ENCODE assay signal across 19 mouse cellular contexts in the genomic region with DNA sequence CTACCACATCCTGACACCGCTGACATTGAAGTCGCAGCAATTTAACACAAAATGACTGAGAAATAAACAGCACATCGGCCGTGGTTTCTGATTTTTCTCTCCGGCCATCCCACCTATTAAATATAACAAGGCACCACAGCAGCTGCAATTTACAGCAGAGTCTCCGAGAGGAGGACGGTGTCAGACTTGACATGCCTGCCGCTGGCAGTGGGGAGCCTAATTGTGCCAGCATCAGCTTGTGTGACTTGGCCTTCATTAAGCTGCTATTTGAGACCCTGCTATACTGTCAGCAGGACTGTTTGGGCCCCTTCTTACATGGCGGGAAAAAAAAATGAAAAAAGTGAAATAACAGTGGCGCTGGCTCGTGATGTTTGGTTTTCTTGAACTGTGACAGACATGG. TPM values are rescaled to one million over a fixed set of nuclear protein-coding genes. Genes with fewer than 3 reads are reported as not detected.
DNase-seq lines count a peak whose midpoint lies in the region; ATAC-seq and TF ChIP-seq lines count a peak whose summit lies in the region.
"Had no signal": no experiment of that assay in that cellular context is flagged by ENCODE, and none has a peak within 500 bp of the region (broad histone marks: within the 10 kb centered on the region; RNA-seq: fewer than 3 reads in every experiment).

No protein-coding gene starts in this region.

- 0 out of 2 replicates have a peak, but pooled peaks cover 6% of the 10 kb centered on the region for H3K4me1 ChIP-seq in forebrain, embryonic 14.5 days (ENCODE audit: control insufficient read depth, insufficient read depth, low read length)
- no peaks in the 10 kb centered on the region for H3K4me1 ChIP-seq in forebrain, postnatal 0 days (ENCODE audit: insufficient read depth)
- peaks cover 3% of the 10 kb centered on the region; the same call in 1 of the 2 replicates for H3K4me1 ChIP-seq in midbrain, embryonic 14.5 days (ENCODE audit: control insufficient read depth, insufficient read depth, low read length)
- H3K4me1 ChIP-seq in midbrain, embryonic 13.5 days (replicated peaks) = no peaks in the 10 kb centered on the region
- peaks cover 15% of the 10 kb centered on the region for H3K4me1 ChIP-seq in forebrain, embryonic 16.5 days (replicated peaks; ENCODE audit: control insufficient read depth, insufficient read depth, low read length)
- H3K4me1 ChIP-seq: neural tube, embryonic 12.5 days had no signal

- no peak for TF ChIP-seq CTCF in forebrain, postnatal 0 days (IDR thresholded peaks at IDR 0.05; ENCODE audit: low read depth)

- H3K27me3 ChIP-seq in forebrain, embryonic 14.5 days (replicated peaks; ENCODE audit: control insufficient read depth, insufficient read depth, low read length) = no peaks in the 10 kb centered on the region
- no peaks in the 10 kb centered on the region for H3K27me3 ChIP-seq in forebrain, postnatal 0 days (ENCODE audit: insufficient read depth, low read length)
- H3K27me3 ChIP-seq in midbrain, embryonic 14.5 days (ENCODE audit: control insufficient read depth, insufficient read depth, low read length) = no peaks in the 10 kb centered on the region
- no peaks in the 10 kb centered on the region for H3K27me3 ChIP-seq in midbrain, embryonic 13.5 days
- no peaks in the 10 kb centered on the region for H3K27me3 ChIP-seq in forebrain, embryonic 16.5 days (replicated peaks; ENCODE audit: control insufficient read depth, insufficient read depth, low read length)
- H3K27me3 ChIP-seq: neural tube, embryonic 12.5 days had no signal

- 0 out of 2 replicates have a peak overlapping the region, but pooled peaks have one; percentile 9 for H3K27ac ChIP-seq in forebrain, embryonic 14.5 days (ENCODE audit: low read depth, low read length)
- H3K27ac ChIP-seq in forebrain, postnatal 0 days (ENCODE audit: low read depth, low read length) = no peak overlapping the region
- H3K27ac ChIP-seq in midbrain, embryonic 14.5 days (replicated peaks; ENCODE audit: low read depth, low read length) = 0 out of 2 replicates have a peak overlapping the region, but pooled peaks have one; percentile 8
- H3K27ac ChIP-seq in midbrain, embryonic 13.5 days = no peak overlapping the region
- H3K27ac ChIP-seq in forebrain, embryonic 16.5 days (ENCODE audit: low read length) = no peak overlapping the region
- H3K27ac ChIP-seq: heart, adult 2 months; hindbrain, embryonic 14.5 days; layer of hippocampus, adult 2 months; midbrain, embryonic 10.5 days; neural tube, embryonic 12.5 days had no signal

- no peak for ATAC-seq in forebrain, embryonic 14.5 days
- ATAC-seq in forebrain, postnatal 0 days = no peak
- ATAC-seq in midbrain, embryonic 14.5 days (ENCODE audit: low FRiP score, low TSS enrichment) = no peak
- no peak for ATAC-seq in midbrain, embryonic 13.5 days
- peak; percentile 59; the same call in 1 of the 2 replicates for ATAC-seq in forebrain, embryonic 16.5 days

- H3K4me2 ChIP-seq in forebrain, embryonic 14.5 days (ENCODE audit: low read length) = no peak overlapping the region
- H3K4me2 ChIP-seq in forebrain, postnatal 0 days (ENCODE audit: low read depth) = no peak overlapping the region
- H3K4me2 ChIP-seq in midbrain, embryonic 14.5 days (ENCODE audit: low read length) = no peak overlapping the region
- H3K4me2 ChIP-seq in midbrain, embryonic 13.5 days (replicated peaks) = no peak overlapping the region
- H3K4me2 ChIP-seq in forebrain, embryonic 16.5 days (ENCODE audit: low read length) = 0 out of 2 replicates have a peak overlapping the region, but pooled peaks have one; percentile 5
- H3K4me2 ChIP-seq: hindbrain, embryonic 14.5 days; neural tube, embryonic 12.5 days had no signal

- H3K9me3 ChIP-seq in forebrain, embryonic 14.5 days (replicated peaks; ENCODE audit: control insufficient read depth, low read length) = no peaks in the 10 kb centered on the region
- no peaks in the 10 kb centered on the region for H3K9me3 ChIP-seq in forebrain, postnatal 0 days (ENCODE audit: low read length)
- no peaks in the 10 kb centered on the region for H3K9me3 ChIP-seq in midbrain, embryonic 14.5 days (ENCODE audit: control insufficient read depth, low read length)
- no peaks in the 10 kb centered on the region for H3K9me3 ChIP-seq in midbrain, embryonic 13.5 days
- no peaks in the 10 kb centered on the region for H3K9me3 ChIP-seq in forebrain, embryonic 16.5 days (ENCODE audit: control insufficient read depth, low read length)
- H3K9me3 ChIP-seq: midbrain, embryonic 10.5 days; neural tube, embryonic 12.5 days had no signal

- peak; percentile 59 for DNase-seq in forebrain, embryonic 14.5 days (ENCODE audit: low spot score)
- DNase-seq in forebrain, postnatal 0 days = no peak
- peak; percentile 14 for DNase-seq in midbrain, embryonic 14.5 days
- peak; percentile 68 for DNase-seq in retina, postnatal 1 day
- no peak for DNase-seq in frontal cortex, postnatal 10 days (ENCODE audit: low spot score in 2 of 2)
- DNase-seq: adrenal gland, adult 2 months; cerebellum, adult 11-12 months; gastrocnemius, postnatal 36 days; heart, adult 2 months; kidney, adult 2 months; kidney, postnatal 14 days; lung, adult 18-20 months; lung, postnatal 10 days had no signal

- H3K36me3 ChIP-seq in forebrain, embryonic 14.5 days (ENCODE audit: control insufficient read depth, insufficient read depth, low read length) = no peaks in the 10 kb centered on the region
- H3K36me3 ChIP-seq in forebrain, postnatal 0 days (ENCODE audit: insufficient read depth) = no peaks in the 10 kb centered on the region
- no peaks in the 10 kb centered on the region for H3K36me3 ChIP-seq in midbrain, embryonic 14.5 days (ENCODE audit: control insufficient read depth, insufficient read depth, low read length)
- H3K36me3 ChIP-seq in midbrain, embryonic 13.5 days = no peaks in the 10 kb centered on the region
- H3K36me3 ChIP-seq in forebrain, embryonic 16.5 days (ENCODE audit: control insufficient read depth, insufficient read depth) = no peaks in the 10 kb centered on the region
- H3K36me3 ChIP-seq: midbrain, embryonic 10.5 days; neural tube, embryonic 12.5 days had no signal

- 47% methylated on average over 11 of the region's 11 CpGs for WGBS in forebrain, embryonic 14.5 days
- WGBS in forebrain, postnatal 0 days = 39% methylated on average over 11 of the region's 11 CpGs
- WGBS in midbrain, embryonic 14.5 days = 81% methylated on average over 11 of the region's 11 CpGs
- 81% methylated on average over 11 of the region's 11 CpGs for WGBS in midbrain, embryonic 13.5 days
- 36% methylated on average over 11 of the region's 11 CpGs for WGBS in forebrain, embryonic 16.5 days

- no peak overlapping the region for H3K9ac ChIP-seq in forebrain, embryonic 14.5 days (ENCODE audit: low read length)
- no peak overlapping the region for H3K9ac ChIP-seq in forebrain, postnatal 0 days
- H3K9ac ChIP-seq in midbrain, embryonic 14.5 days (replicated peaks; ENCODE audit: low read length) = no peak overlapping the region
- no peak overlapping the region for H3K9ac ChIP-seq in midbrain, embryonic 13.5 days (replicated peaks)
- no peak overlapping the region for H3K9ac ChIP-seq in forebrain, embryonic 16.5 days (replicated peaks; ENCODE audit: low read depth, low read length)
- H3K9ac ChIP-seq: hindbrain, embryonic 14.5 days; neural tube, embryonic 12.5 days had no signal

- H3K4me3 ChIP-seq in forebrain, embryonic 14.5 days (ENCODE audit: low read depth, low read length) = no peak overlapping the region
- no peak overlapping the region for H3K4me3 ChIP-seq in forebrain, postnatal 0 days (ENCODE audit: low read depth, low read length)
- no peak overlapping the region for H3K4me3 ChIP-seq in midbrain, embryonic 14.5 days (replicated peaks; ENCODE audit: low read depth, low read length)
- H3K4me3 ChIP-seq in midbrain, embryonic 13.5 days (replicated peaks) = no peak overlapping the region
- no peak overlapping the region for H3K4me3 ChIP-seq in forebrain, embryonic 16.5 days (replicated peaks; ENCODE audit: low read length)
- H3K4me3 ChIP-seq: heart, adult 2 months; layer of hippocampus, adult 2 months; midbrain, embryonic 10.5 days; neural tube, embryonic 12.5 days had no signal

RNA-seq across cellular contexts. Expression of a gene that starts 47.0 kb away (rescaled TPM):
- polyA plus RNA-seq in forebrain, embryonic 14.5 days (2014; fragmentation: Nextera tagmentation; extraction: Ambion mirVana) = 12.4 and 14.4 TPM in 2 replicates
- total RNA-seq in forebrain, postnatal 0 days (2014; rRNA removed) = 9.2 and 15.4 TPM in 2 replicates
- polyA plus RNA-seq in forebrain, postnatal 0 days (2015; fragmentation: Nextera tagmentation; extraction: Ambion mirVana) = 17.2 and 35.8 TPM in 2 replicates
- polyA plus RNA-seq in midbrain, embryonic 14.5 days (2014; fragmentation: Nextera tagmentation; extraction: Ambion mirVana) = 11.8 and 14.7 TPM in 2 replicates
- polyA plus RNA-seq in midbrain, embryonic 13.5 days (2015; fragmentation: Nextera tagmentation; extraction: Ambion mirVana) = 10.2 and 11.1 TPM in 2 replicates
- polyA plus RNA-seq in forebrain, embryonic 16.5 days (2015; fragmentation: Nextera tagmentation; extraction: Ambion mirVana) = 21.4 and 22.0 TPM in 2 replicates

Comparison
In these comparisons a context has a peak if more than half of its experiments do, and no peak if none do; other contexts are left out.
1. DNase-seq: peak in forebrain, embryonic 14.5 days (single experiment), midbrain, embryonic 14.5 days (single experiment) and retina, postnatal 1 day (single experiment); none in forebrain, postnatal 0 days (single experiment) and frontal cortex, postnatal 10 days (0 of 2).
2. H3K27ac ChIP-seq: peak in forebrain, embryonic 14.5 days (single experiment) and midbrain, embryonic 14.5 days (single experiment); none in forebrain, postnatal 0 days (single experiment), midbrain, embryonic 13.5 days (single experiment) and forebrain, embryonic 16.5 days (single experiment).